Mouse (Mus musculus): ENCODE results near the gene Abcg1. TPM values are rescaled to one million over a fixed set of nuclear protein-coding genes. Genes with fewer than 3 reads are reported as not detected.

Gene Abcg1
- polyA plus RNA-seq, 1 experiment from 2014 or later = 7.7 TPM

DNA sequence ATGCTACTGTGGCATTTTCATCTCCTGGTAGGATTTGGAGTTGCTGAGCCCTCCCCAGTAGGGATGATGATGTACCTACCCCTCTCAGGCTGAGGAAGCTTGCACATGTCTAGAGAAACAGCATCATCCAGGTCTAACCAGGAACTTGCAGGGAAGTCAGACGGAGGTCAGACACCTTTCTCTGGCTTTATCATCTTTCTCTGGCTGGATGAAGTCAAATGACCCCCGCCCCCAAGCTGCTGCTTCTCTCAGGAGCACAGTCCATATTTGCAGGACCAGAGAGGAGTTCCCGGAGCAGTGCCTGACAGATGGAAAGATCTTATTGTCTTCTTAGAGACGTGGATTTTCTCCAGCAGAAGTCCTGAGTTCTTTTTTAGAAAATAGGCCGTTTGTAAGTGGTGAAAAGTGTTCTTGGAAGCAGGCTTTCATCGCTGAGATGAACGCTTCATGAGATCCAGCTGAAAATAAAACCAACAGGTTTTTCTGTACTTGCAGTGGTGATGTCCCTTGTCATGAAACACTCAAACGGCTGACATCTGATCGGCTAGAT is 28.6 kb upstream of the Abcg1 start:
- no peak overlapping the region for H3K4me2 ChIP-seq
- H3K4me1 ChIP-seq = peaks cover 8% of the 10 kb centered on the region
- no peak overlapping the region for H3K4me3 ChIP-seq
- H3K27ac ChIP-seq (replicated peaks) = no peak overlapping the region
- H3K9ac ChIP-seq = no peak overlapping the region
- peaks cover 9% of the 10 kb centered on the region; the same call in 1 of the 2 replicates for H3K9me3 ChIP-seq
- WGBS = 52% methylated on average over 9 of the region's 9 CpGs
- no peaks in the 10 kb centered on the region for H3K36me3 ChIP-seq
- no peak for ATAC-seq (ENCODE audit: extremely low read depth, insufficient number of reproducible peaks, low FRiP score, low TSS enrichment)
- H3K27me3 ChIP-seq (replicated peaks) = no peaks in the 10 kb centered on the region

DNA sequence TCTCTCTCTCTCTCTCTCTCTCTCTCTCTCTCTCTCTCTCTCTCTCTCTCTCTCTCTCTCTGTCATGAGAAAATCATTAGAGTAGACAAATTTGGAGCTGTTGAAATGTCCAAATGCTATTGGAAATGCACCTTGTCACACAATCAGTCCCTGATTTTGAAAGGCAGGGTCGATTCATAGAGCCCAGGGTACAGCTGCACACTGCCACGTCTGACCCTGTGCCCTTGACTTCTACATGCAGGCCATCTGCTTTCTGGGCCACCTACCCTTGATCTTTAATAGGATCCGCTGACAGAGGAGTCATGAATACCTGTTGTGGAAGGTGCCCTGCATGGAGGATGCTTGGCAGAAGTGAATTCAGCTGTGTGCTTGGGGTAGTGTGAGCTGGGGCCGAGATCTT is 28.1 kb upstream of the Abcg1 start:
- Histone ChIP-seq H3K27me3 (replicated peaks) (no peaks in the 10 kb centered on the region), H3K9ac (no peak overlapping the region), H3K4me1 (peaks cover 13% of the 10 kb centered on the region), H3K9me3 (peaks cover 9% of the 10 kb centered on the region; the same call in 1 of the 2 replicates), H3K4me3 (no peak overlapping the region), H3K36me3 (no peaks in the 10 kb centered on the region), H3K27ac (replicated peaks) (no peak overlapping the region), H3K4me2 (no peak overlapping the region)
- WGBS = 71% methylated on average over 4 of the region's 4 CpGs
- no peak for ATAC-seq (ENCODE audit: extremely low read depth, insufficient number of reproducible peaks, low FRiP score, low TSS enrichment)

DNA sequence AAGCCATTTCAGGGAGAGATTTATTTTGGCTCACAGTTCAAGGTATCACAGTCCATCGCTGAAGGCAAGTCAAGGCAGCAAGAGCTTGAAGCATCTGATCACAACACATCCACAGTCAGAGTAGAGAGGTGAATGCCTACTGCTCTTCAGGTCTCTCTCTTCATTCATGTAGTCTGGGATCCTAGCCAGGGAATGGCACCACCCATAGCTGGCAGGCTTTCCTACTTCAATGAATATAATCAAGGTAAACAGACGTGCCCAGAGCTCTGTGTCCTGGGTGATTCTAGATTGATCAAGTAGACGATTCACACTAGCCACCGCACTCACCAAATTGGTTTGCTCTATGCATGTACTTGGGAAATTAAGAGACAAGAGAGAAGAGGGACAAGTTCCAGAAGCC is 25.1 kb upstream of the Abcg1 start:
- no peak overlapping the region for H3K9ac ChIP-seq
- H3K27ac ChIP-seq (replicated peaks) = no peak overlapping the region
- H3K36me3 ChIP-seq = no peaks in the 10 kb centered on the region
- no peak overlapping the region for H3K4me2 ChIP-seq
- peaks cover 9% of the 10 kb centered on the region; the same call in 1 of the 2 replicates for H3K9me3 ChIP-seq
- peaks cover 20% of the 10 kb centered on the region for H3K4me1 ChIP-seq
- no peaks in the 10 kb centered on the region for H3K27me3 ChIP-seq (replicated peaks)
- ATAC-seq (ENCODE audit: extremely low read depth, insufficient number of reproducible peaks, low FRiP score, low TSS enrichment) = no peak
- no peak overlapping the region for H3K4me3 ChIP-seq
- 87% methylated on average over 4 of the region's 4 CpGs for WGBS

DNA sequence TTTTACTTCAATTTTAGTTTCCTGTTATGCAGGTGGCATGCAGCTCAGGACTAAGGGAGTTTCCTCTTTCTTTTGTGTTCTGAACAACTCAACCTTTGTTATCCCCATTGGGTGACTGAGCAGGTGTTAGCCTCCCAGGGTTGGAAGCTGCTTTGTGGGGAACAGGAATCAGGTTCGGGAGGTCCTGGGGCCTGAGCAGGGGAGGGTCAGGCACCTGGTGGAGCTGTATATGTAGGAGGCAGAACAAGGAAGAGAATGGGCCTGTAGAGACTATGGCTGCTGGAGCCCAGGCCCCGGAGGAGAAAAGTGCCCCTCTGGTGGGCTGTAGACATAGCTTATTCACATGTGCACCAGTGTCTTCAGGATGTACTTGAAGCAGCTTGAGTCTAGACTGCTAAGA is 24.2 kb upstream of the Abcg1 start:
- H3K9ac ChIP-seq = no peak overlapping the region
- H3K4me3 ChIP-seq = no peak overlapping the region
- no peak overlapping the region for H3K4me2 ChIP-seq
- no peak for ATAC-seq (ENCODE audit: extremely low read depth, insufficient number of reproducible peaks, low FRiP score, low TSS enrichment)
- peaks cover 20% of the 10 kb centered on the region for H3K4me1 ChIP-seq
- 70% methylated on average over 2 of the region's 2 CpGs for WGBS
- no peaks in the 10 kb centered on the region for H3K27me3 ChIP-seq (replicated peaks)
- no peaks in the 10 kb centered on the region for H3K36me3 ChIP-seq
- peaks cover 9% of the 10 kb centered on the region; the same call in 1 of the 2 replicates for H3K9me3 ChIP-seq
- no peak overlapping the region for H3K27ac ChIP-seq (replicated peaks)

DNA sequence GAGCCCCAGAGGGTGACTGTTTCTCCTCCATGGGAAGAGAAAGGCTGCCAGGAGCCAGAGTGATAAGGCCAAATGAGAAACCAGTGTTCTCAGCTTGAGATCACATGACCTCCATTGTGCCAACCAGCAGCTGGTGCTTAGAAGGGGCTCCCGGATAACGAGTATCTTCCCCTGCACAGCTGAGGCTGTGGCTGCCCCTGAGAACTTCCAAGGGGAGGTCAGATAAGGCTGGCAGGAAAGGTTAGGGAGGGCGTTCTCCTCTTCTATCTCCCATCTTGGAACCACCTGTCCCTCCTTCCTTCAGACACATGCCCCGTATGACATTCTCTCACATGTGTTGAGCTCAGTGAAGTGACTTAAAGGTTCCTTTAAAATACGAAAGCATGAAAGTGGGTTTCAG is 23.3 kb upstream of the Abcg1 start:
- peak overlapping the region; percentile 51 for H3K4me2 ChIP-seq
- peak overlapping the region; percentile 66 for H3K27ac ChIP-seq (replicated peaks)
- peaks cover 20% of the 10 kb centered on the region for H3K4me1 ChIP-seq
- 0 out of 2 replicates have a peak overlapping the region, but pooled peaks have one; percentile 33 for H3K9ac ChIP-seq
- WGBS = 15% methylated on average over 5 of the region's 5 CpGs
- no peak; the same call in 1 of the 2 replicates for ATAC-seq (ENCODE audit: extremely low read depth, insufficient number of reproducible peaks, low FRiP score, low TSS enrichment)
- H3K4me3 ChIP-seq = 0 out of 2 replicates have a peak overlapping the region, but pooled peaks have one; percentile 11
- no peaks in the 10 kb centered on the region for H3K36me3 ChIP-seq
- no peaks in the 10 kb centered on the region for H3K27me3 ChIP-seq (replicated peaks)
- H3K9me3 ChIP-seq = peaks cover 9% of the 10 kb centered on the region; the same call in 1 of the 2 replicates

DNA sequence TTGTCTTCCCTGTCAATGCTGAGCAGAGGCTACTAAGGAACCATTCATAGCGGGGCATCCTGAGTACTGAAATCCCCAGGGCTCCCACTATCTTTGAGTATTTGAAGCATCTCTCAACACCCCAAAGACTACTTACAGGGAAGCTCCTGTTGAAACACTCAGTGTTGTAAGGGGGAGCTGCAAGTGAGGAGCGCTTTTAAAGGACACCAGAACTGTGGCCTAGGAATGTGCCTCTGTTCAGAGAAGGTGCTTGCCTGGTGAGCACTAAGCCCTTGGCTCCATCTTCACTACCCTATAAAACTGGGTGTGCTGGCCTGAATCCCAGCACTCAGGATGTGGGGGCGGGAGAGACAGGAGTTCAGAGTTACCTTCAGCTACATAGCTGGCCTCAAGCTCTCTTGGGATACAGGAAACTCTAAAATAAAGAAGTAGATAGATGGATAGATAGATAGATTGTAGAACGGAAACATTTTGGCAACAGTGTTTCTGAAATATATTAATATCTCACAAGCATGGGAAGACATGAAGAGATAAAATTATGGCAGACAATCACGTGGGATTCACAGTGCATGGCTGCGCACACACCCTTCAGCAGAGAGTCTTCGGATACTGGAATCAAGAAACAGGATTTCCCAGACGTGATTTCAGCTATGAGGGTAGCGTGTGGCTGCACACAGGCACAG is 22.7 kb upstream of the Abcg1 start:
- Histone ChIP-seq H3K9me3 (peaks cover 9% of the 10 kb centered on the region; the same call in 1 of the 2 replicates), H3K27ac (replicated peaks) (peak overlapping the region; percentile 66), H3K4me2 (no peak overlapping the region), H3K9ac (no peak overlapping the region), H3K4me1 (peaks cover 20% of the 10 kb centered on the region), H3K27me3 (replicated peaks) (no peaks in the 10 kb centered on the region), H3K36me3 (no peaks in the 10 kb centered on the region), H3K4me3 (no peak overlapping the region)
- WGBS = 57% methylated on average over 9 of the region's 9 CpGs
- ATAC-seq (ENCODE audit: extremely low read depth, insufficient number of reproducible peaks, low FRiP score, low TSS enrichment) = no peak

DNA sequence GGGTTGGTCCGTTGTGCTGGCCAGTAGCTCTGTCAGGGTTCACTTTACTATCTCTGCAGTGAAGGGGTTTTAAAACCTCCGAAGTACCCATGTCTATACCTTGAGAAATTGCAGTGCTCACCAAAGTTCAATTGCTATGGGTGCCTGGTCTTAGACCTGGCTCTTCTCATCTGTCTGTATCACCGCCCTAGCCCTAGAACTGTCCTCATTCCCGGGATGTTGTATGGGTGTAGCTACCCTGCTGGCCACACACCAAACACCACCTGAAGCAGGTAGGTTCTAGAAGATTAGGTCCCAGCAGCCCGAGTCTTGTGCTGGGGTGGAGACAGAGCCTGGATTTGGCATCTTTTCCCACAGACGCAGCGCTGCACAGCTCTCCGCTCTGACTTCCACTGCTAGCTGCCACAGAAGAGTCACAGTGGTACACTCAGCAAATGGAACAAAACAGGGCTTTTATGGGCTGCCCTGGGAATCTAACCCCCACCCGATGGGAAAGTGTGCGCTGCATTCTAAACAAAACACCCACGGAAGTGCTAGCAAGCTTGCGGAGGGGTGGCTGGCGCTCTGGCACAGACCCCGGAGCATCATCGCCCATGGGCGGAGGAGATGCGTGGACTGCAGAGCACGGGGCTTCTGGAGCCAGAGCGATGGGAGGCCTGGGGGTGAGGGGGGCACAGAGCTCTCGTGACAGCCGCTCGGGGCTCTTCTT is 21.2 kb upstream of the Abcg1 start:
- no peak for ATAC-seq (ENCODE audit: extremely low read depth, insufficient number of reproducible peaks, low FRiP score, low TSS enrichment)
- H3K27me3 ChIP-seq (replicated peaks) = no peaks in the 10 kb centered on the region

DNA sequence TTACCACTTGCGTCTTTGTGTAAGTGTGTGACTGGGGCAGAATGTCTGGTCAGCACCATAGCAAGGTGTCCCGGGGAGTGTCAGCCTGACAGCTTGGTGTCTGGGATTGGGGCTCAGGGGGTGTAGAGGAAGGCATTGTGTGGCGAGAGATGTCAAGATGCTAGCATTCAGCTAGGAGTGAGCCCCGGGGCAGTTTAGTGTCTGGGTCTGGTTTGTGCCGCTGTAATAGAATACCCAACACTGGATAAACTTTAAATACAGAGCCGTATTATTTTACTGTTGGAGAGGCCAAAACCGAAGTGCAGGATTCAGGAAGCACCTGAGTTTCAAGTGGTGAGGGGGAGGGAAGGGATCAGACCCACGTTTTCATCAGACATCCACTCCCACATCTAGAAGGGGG is 20.1 kb upstream of the Abcg1 start:
- Histone ChIP-seq H3K27me3 (replicated peaks) (no peaks in the 10 kb centered on the region), H3K4me1 (peaks cover 22% of the 10 kb centered on the region), H3K4me2 (no peak overlapping the region), H3K9me3 (peaks cover 2% of the 10 kb centered on the region; the same call in 1 of the 2 replicates), H3K36me3 (no peaks in the 10 kb centered on the region), H3K27ac (replicated peaks) (no peak overlapping the region), H3K4me3 (no peak overlapping the region), H3K9ac (no peak overlapping the region)
- WGBS = 73% methylated on average over 8 of the region's 8 CpGs
- ATAC-seq (ENCODE audit: extremely low read depth, insufficient number of reproducible peaks, low FRiP score, low TSS enrichment) = no peak

More for the DNA sequence above, 21.2 kb upstream of the Abcg1 start:
- Histone ChIP-seq H3K4me1 (peaks cover 20% of the 10 kb centered on the region), H3K4me2 (no peak overlapping the region), H3K36me3 (no peaks in the 10 kb centered on the region), H3K4me3 (no peak overlapping the region), H3K27ac (replicated peaks) (no peak overlapping the region), H3K9ac (no peak overlapping the region), H3K9me3 (peaks cover 9% of the 10 kb centered on the region; the same call in 1 of the 2 replicates)
- WGBS = 81% methylated on average over 22 of the region's 22 CpGs

DNA sequence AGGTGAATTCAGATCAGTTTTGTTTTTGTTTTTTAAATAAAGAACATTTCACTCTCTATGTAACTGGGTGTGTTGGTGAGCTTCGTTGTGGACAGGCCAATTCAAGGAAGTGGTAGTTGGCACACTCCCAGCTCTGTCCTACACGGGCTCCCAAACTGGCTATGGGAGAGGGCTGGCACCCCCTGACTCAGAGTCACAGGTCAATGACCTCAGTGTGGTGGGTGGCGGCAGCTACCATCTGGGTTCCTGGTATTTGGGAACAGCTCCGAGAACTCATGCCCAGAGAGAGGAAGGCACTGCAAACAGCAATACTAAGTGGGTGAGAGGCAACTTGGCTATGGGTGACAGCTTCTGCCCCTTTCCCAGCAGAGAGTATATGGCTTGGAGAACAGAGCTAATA is 19.1 kb upstream of the Abcg1 start:
- Histone ChIP-seq H3K4me1 (peaks cover 25% of the 10 kb centered on the region), H3K36me3 (no peaks in the 10 kb centered on the region), H3K9me3 (no peaks in the 10 kb centered on the region), H3K9ac (no peak overlapping the region), H3K4me2 (no peak overlapping the region), H3K27ac (replicated peaks) (no peak overlapping the region), H3K4me3 (no peak overlapping the region), H3K27me3 (replicated peaks) (no peaks in the 10 kb centered on the region)
- ATAC-seq (ENCODE audit: extremely low read depth, insufficient number of reproducible peaks, low FRiP score, low TSS enrichment) = no peak
- 72% methylated on average over 4 of the region's 4 CpGs for WGBS

DNA sequence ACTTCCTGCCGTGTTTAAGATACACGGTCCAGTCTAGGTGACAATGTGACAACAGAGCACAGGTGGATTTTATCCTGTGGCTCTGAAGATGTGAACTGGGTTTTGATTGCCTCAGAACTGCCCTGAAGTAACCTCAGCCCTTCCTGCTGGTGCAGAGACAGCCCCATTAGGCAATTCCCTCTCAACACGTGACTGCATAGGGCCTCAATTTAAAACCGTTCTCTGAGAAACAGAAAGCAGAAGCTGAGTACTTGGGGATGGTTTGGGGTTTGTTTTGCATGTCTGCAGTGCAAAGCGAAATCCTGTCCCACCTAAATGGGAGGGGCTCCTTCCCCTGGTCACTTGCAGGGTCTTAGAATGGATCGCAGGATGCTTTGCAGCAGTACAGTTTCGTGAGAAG is 17.8 kb upstream of the Abcg1 start:
- WGBS = 58% methylated on average over 7 of the region's 7 CpGs
- no peak overlapping the region for H3K9ac ChIP-seq
- H3K27ac ChIP-seq (replicated peaks) = no peak overlapping the region
- H3K9me3 ChIP-seq = no peaks in the 10 kb centered on the region
- peaks cover 12% of the 10 kb centered on the region for H3K4me1 ChIP-seq
- no peaks in the 10 kb centered on the region for H3K27me3 ChIP-seq (replicated peaks)
- H3K36me3 ChIP-seq = no peaks in the 10 kb centered on the region
- H3K4me2 ChIP-seq = no peak overlapping the region
- no peak overlapping the region for H3K4me3 ChIP-seq
- ATAC-seq (ENCODE audit: extremely low read depth, insufficient number of reproducible peaks, low FRiP score, low TSS enrichment) = no peak

DNA sequence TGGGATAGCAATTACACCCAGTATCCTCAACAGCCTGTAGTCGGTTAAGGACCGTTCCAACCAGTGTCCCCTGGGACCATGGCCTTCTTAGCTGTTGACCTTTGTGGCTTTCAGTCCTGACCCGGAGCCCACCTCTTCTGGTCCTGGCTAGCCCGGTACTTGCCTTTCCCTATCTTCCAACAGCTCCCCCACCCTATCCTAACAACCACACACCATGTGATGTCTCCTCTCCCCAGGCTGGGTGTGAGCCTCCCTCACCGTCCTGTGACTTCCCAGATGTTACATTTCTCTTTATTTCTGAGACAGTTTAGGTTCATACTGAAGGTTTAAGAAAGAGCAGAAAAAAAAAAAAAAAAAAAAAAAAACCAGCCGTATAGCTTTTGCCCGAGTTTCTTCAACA is 17.1 kb upstream of the Abcg1 start:
- H3K4me2 ChIP-seq = no peak overlapping the region
- no peak overlapping the region for H3K4me3 ChIP-seq
- 62% methylated on average over 7 of the region's 7 CpGs for WGBS
- ATAC-seq (ENCODE audit: extremely low read depth, insufficient number of reproducible peaks, low FRiP score, low TSS enrichment) = no peak
- H3K27me3 ChIP-seq (replicated peaks) = no peaks in the 10 kb centered on the region
- peaks cover 7% of the 10 kb centered on the region; the same call in 1 of the 2 replicates for H3K4me1 ChIP-seq
- no peak overlapping the region for H3K9ac ChIP-seq
- no peaks in the 10 kb centered on the region for H3K36me3 ChIP-seq
- H3K27ac ChIP-seq (replicated peaks) = no peak overlapping the region
- no peaks in the 10 kb centered on the region for H3K9me3 ChIP-seq

Measured in heart, embryonic 13.5 days (tissue).